Mouse (Mus musculus) ES-E14 (cell line): ENCODE results near the gene Gxylt2. TPM values are rescaled to one million over a fixed set of nuclear protein-coding genes. Genes with fewer than 3 reads are reported as not detected.

ENCODE experiments used
- DNase-seq: peaks from one replicate; pipeline ENCODE4 v3.0.0-alpha.2; 2013; ENCODE audit warnings: low read depth, low spot score
- H3K27ac ChIP-seq: 2 replicates; pipeline ENCODE4 v1.5.1; 2012; ENCODE audit warnings: low read depth, mild to moderate bottlenecking, low read length, moderate library complexity, mixed read lengths; ENCODE audit not compliant: poor library complexity, insufficient read depth, severe bottlenecking
- H3K36me3 ChIP-seq: 2 replicates; pipeline ENCODE4 v1.6.1; 2012; ENCODE audit warnings: mild to moderate bottlenecking, low read length, moderate library complexity, mixed read lengths; ENCODE audit not compliant: control insufficient read depth, poor library complexity, insufficient read depth, severe bottlenecking
- H3K4me1 ChIP-seq, 2 experiments: fragments of 150-350 bp in 1 of 2; sonication (generic) in 1 of 2; 2 replicates each; pipeline ENCODE4 v1.6.1; 2012; ENCODE audit warnings: low read length in 2 of 2, mild to moderate bottlenecking in 1 of 2, mixed read lengths in 1 of 2; ENCODE audit not compliant: control insufficient read depth in 2 of 2, insufficient read depth in 2 of 2, poor library complexity in 1 of 2
- H3K4me3 ChIP-seq, 2 experiments: fragments of 150-350 bp in 1 of 2; sonication (generic) in 1 of 2; 2 replicates each; pipeline ENCODE4 v1.5.1; 2012; ENCODE audit warnings: low read length in 2 of 2, low read depth in 1 of 2, mild to moderate bottlenecking in 1 of 2, mixed read lengths in 1 of 2; ENCODE audit not compliant: insufficient read depth in 1 of 2, poor library complexity in 1 of 2, severe bottlenecking in 1 of 2
- H3K9ac ChIP-seq: 2 replicates; pipeline ENCODE4 v1.6.1; 2012; ENCODE audit warnings: low read depth, mild to moderate bottlenecking, low read length, mixed read lengths; ENCODE audit not compliant: poor library complexity, insufficient read depth, severe bottlenecking
- H3K9me3 ChIP-seq: fragments of 150-350 bp; sonication (generic); 2 replicates; pipeline ENCODE4 v1.6.1; 2012; ENCODE audit warnings: low read depth, mild to moderate bottlenecking, low read length; ENCODE audit not compliant: control insufficient read depth, insufficient read depth
- CHD2 ChIP-seq: IDR thresholded peaks from 2 replicates; pipeline ENCODE4 v1.6.1; 2014; ENCODE audit warnings: mild to moderate bottlenecking, low read depth, low read length, inconsistent platforms
- HCFC1 ChIP-seq: IDR thresholded peaks from 2 replicates; pipeline ENCODE4 v1.6.1; 2012; ENCODE audit warnings: low read length, inconsistent platforms, borderline replicate concordance; ENCODE audit not compliant: insufficient read depth
- MAFK ChIP-seq: IDR thresholded peaks from 2 replicates; pipeline ENCODE4 v1.6.1; 2014; ENCODE audit warnings: mild to moderate bottlenecking, low read depth, low read length, inconsistent platforms; ENCODE audit not compliant: insufficient read depth
- ZC3H11A ChIP-seq: IDR thresholded peaks from 2 replicates; pipeline ENCODE4 v1.6.1; 2012; ENCODE audit warnings: low read depth, mild to moderate bottlenecking, inconsistent platforms, low read length, borderline replicate concordance
- ZNF384 ChIP-seq: IDR thresholded peaks from 2 replicates; pipeline ENCODE4 v1.6.1; 2012; ENCODE audit warnings: low read depth, low read length, inconsistent platforms
- in situ Hi-C, 2 experiments: fragments of 600-800 bp; cut with MboI; formaldehyde crosslinking; loops; one replicate each; pipeline ENCODE4 v1.15.1; 2025; ENCODE audit warnings: low sequenced_read_pairs in 2 of 2, inconsistent platforms in 1 of 2; ENCODE audit not compliant: unreplicated experiment in 2 of 2
- total RNA-seq: library from RNA; depleted of rRNA; stranded (reverse); fragments of 300-350 nt; gene quantifications from 2 replicates; pipeline ENCODE4 v1.2.3, GENCODE M21; 2012

Gxylt2 gene
- total RNA-seq, 1 experiment, result 1.3 TPM

- no peak overlapping the region for H3K27ac ChIP-seq
- no peaks in the 10 kb centered on the region for H3K4me1 ChIP-seq
- DNase-seq, result no peak
- H3K36me3 ChIP-seq, result no peaks in the 10 kb centered on the region
- TF ChIP-seq CHD2 (no peak), ZC3H11A (no peak), MAFK (no peak), ZNF384 (no peak)
- no peaks in the 10 kb centered on the region for H3K9me3 ChIP-seq
- no peak overlapping the region for H3K9ac ChIP-seq
- H3K4me3 ChIP-seq, result no peak overlapping the region
- in situ Hi-C loops, result no loop called here
Measured at GRCm38 (mm10) chr6:100787726-100788125, 83.2 kb downstream of the Gxylt2 start.

GRCm38 (mm10) chr6:100789161-100789560 lies 84.6 kb downstream of the Gxylt2 start:
- DNase-seq, result no peak

DNA sequence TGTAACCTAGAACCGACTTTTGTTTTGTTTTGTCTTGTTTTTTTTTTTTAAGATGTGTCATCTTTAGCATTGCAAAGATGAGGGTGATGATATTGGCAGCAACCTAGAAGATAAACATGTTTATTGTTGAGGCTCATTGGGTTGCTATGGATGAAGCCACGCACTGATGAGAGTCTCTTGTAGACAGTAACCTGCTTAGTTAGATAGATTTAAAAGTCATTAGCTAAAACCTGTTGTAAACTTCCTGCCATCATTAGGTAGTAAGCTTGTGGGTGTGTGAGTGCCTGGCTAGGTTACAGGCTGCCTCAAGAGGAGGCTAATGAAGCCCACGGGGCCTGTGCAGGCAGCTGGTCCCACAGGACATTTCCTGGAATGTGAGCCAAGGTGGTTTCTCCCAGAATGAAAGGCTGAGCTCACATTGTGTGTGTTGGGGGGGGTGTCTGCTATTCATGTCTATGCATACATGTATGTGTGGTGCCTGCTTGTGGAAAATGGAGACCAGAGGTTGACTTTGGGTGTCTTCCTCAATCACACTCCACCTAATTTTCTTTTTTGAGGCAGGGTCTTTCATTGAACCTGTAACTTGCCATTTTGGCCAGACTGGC lies 87.6 kb downstream of the Gxylt2 start:
- in situ Hi-C loops, result no loop called here
- no peak for TF ChIP-seq MAFK
- no peak for TF ChIP-seq CHD2
- no peak for TF ChIP-seq ZC3H11A
- no peak for TF ChIP-seq ZNF384
- TF ChIP-seq HCFC1, result no peak
- Histone ChIP-seq H3K27ac (no peak overlapping the region), H3K4me1 (no peaks in the 10 kb centered on the region), H3K9me3 (no peaks in the 10 kb centered on the region), H3K36me3 (no peaks in the 10 kb centered on the region), H3K4me3 (no peak overlapping the region), H3K9ac (no peak overlapping the region)
- no peak for DNase-seq

More at GRCm38 (mm10) chr6:100789161-100789560, 84.6 kb downstream of the Gxylt2 start:
- in situ Hi-C loops, result no loop called here
- Histone ChIP-seq H3K4me3 (no peak overlapping the region), H3K9ac (no peak overlapping the region), H3K27ac (no peak overlapping the region), H3K9me3 (no peaks in the 10 kb centered on the region), H3K4me1 (no peaks in the 10 kb centered on the region), H3K36me3 (no peaks in the 10 kb centered on the region)
- TF ChIP-seq HCFC1 (no peak), MAFK (no peak), CHD2 (no peak), ZC3H11A (no peak), ZNF384 (no peak)

DNA sequence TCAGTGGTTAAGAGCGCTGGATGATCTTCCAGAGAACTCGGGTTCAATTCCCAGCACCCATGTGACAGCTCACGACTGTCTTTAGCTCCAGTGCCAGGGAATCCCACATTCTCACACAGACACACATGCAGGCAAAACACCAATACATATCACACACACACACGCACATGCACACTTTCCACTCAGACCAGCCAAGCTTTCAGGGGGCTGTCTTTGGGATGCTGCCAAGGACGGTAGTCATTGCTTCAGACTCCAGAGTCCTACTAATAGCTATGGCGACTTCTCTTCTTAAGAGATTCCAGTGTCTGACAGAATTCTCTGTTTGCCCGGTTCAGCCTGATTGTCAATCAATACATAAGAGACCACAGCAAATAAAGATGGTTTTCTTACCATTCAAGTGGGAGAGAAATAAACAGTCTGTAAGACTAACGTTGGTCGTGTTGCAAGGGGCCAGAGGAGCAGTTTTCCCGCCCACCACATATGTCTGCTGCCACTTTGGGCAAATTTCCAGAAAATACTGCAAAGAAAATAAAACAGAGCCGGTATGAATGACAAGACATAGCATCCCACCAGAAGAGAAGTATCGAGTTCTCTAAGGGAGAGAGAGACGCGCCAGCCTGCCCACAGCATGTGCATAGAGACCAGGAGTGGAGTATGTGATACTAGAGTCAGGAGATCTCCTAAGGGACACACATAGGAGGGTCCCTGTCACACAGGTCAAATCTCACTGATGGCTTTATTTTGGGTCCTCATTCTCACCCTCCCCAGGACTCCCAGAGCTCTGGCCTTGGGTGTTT lies 88.6 kb downstream of the Gxylt2 start:
- H3K4me3 ChIP-seq, result no peak overlapping the region
- H3K4me1 ChIP-seq, result no peaks in the 10 kb centered on the region
- H3K27ac ChIP-seq, result no peak overlapping the region
- H3K36me3 ChIP-seq, result no peaks in the 10 kb centered on the region
- H3K9me3 ChIP-seq, result no peaks in the 10 kb centered on the region
- no peak for DNase-seq
- in situ Hi-C loops, result no loop called here
- no peak for TF ChIP-seq ZNF384
- no peak for TF ChIP-seq MAFK
- TF ChIP-seq ZC3H11A, result no peak
- no peak for TF ChIP-seq HCFC1
- TF ChIP-seq CHD2, result no peak
- no peak overlapping the region for H3K9ac ChIP-seq
